Mouse (Mus musculus): ENCODE measurements around the gene Fam234a. TPM values are rescaled to one million over a fixed set of nuclear protein-coding genes. Genes with fewer than 3 reads are reported as not detected.

The Fam234a gene
- 53.1 and 55.6 TPM in 2 replicates for total RNA-seq (2014; rRNA removed; ENCODE audit: low replicate concordance)
- polyA plus RNA-seq (2015; fragmentation: Nextera tagmentation; extraction: Ambion mirVana), result 50.8 and 55.7 TPM in 2 replicates

DNA sequence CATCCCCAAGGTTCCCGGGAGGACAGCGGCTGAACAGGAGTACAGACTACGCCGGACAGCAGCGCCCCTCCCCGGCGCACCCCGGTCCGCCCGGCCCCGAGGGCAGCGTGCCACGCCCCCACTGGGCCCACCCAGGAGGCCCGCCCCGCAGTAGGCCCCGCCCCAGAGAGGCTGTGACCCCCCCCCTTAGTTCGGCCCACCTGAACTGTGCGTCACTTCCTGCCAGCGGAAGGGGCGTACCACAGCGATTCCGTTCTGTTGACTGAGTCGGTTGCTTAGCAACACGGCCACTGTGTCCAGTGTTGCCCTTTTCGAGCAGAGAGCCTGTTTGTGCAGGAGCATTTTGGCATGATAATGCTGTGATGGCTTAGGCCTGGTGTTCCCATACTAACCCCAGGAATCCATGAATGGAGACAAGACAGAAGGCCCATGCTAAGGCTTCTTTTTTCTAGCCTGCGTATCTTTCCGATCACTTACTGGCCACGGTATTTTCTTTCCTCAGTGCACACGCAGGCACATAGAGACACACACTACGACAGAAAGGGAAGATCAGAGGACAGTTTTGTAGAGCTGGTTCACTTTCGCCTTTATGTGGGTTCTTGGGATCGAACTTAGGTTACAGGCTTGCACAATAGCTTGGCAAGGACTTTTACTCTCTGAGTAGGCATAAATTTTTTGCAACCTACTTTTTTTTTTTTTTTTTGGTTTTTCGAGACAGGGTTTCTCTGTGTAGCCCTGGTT lies at the start of gene Fam234a:
TSS of gene Fam234a (minus strand) at position 142 of the 741 bp plus-strand sequence.
- peak within 1 kb of the TSS; percentile 58 for H3K4me3 ChIP-seq (ENCODE audit: low read depth, low read length)
- peak; percentile 98 for DNase-seq (ENCODE audit: low spot score)
- TF ChIP-seq EP300 (IDR thresholded peaks at IDR 0.05; ENCODE audit: low read depth), result no peak
- TF ChIP-seq CTCF (IDR thresholded peaks at IDR 0.05; ENCODE audit: low read depth), result 0 out of 2 replicates have a peak, but pooled peaks have one; percentile 23
- peak within 1 kb of the TSS; percentile 39 for H3K9ac ChIP-seq (replicated peaks; ENCODE audit: low read depth, low read length)
- H3K27ac ChIP-seq (ENCODE audit: low read depth), result peak within 1 kb of the TSS; percentile 85
- no peaks in the 10 kb centered on the region for H3K36me3 ChIP-seq (replicated peaks; ENCODE audit: control insufficient read depth, insufficient read depth, low read length)
- H3K4me2 ChIP-seq (ENCODE audit: low read depth, low read length), result peak within 1 kb of the TSS; percentile 63
- WGBS, result 8% methylated on average over 24 of the region's 33 CpGs
- H3K9me3 ChIP-seq (replicated peaks; ENCODE audit: control insufficient read depth, low read length), result no peaks in the 10 kb centered on the region
- ATAC-seq (ENCODE audit: insufficient read depth, low read depth), result peak; percentile 97
- no peaks in the 10 kb centered on the region for H3K27me3 ChIP-seq (ENCODE audit: control insufficient read depth, insufficient read depth, low read length)
- peaks cover 13% of the 10 kb centered on the region for H3K4me1 ChIP-seq (ENCODE audit: control insufficient read depth, insufficient read depth)

DNA sequence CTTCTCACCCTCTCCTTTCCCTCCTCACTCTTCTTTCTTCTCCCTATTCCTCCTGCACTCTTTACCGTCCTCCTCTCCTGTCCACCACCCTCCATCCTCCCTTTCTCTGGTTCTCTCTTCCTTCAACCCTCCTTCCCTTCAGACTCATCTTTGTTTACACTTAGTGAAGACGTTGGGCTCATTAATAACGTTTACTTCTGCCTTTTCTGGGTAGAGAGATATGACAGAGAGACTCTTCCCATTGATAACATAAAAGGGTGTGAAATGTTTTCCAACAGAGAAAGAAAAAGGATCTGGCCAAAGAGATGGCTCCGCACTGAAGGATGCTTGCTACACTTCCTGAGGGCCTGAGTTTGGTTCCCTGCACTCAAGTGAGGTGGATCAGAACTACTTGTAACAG lies 45.4 kb upstream of the Fam234a start:
- Histone ChIP-seq H3K4me1 (ENCODE audit: control insufficient read depth, insufficient read depth) (no peaks in the 10 kb centered on the region), H3K4me2 (ENCODE audit: low read depth, low read length) (no peak overlapping the region), H3K27me3 (ENCODE audit: control insufficient read depth, insufficient read depth, low read length) (no peaks in the 10 kb centered on the region), H3K27ac (ENCODE audit: low read depth) (no peak overlapping the region), H3K9ac (replicated peaks; ENCODE audit: low read depth, low read length) (no peak overlapping the region), H3K36me3 (replicated peaks; ENCODE audit: control insufficient read depth, insufficient read depth, low read length) (peaks cover 34% of the 10 kb centered on the region), H3K9me3 (replicated peaks; ENCODE audit: control insufficient read depth, low read length) (0 out of 2 replicates have a peak, but pooled peaks cover 7% of the 10 kb centered on the region), H3K4me3 (ENCODE audit: low read depth, low read length) (no peak overlapping the region)
- DNase-seq (ENCODE audit: low spot score), result no peak
- WGBS, result 80% methylated on average over 4 of the region's 4 CpGs
- no peak for ATAC-seq (ENCODE audit: insufficient read depth, low read depth)
- TF ChIP-seq CTCF (IDR thresholded peaks at IDR 0.05; ENCODE audit: low read depth) (no peak), EP300 (IDR thresholded peaks at IDR 0.05; ENCODE audit: low read depth) (no peak)

GRCm38 (mm10) chr17:26286199-26286955 lies 42.3 kb upstream of the Fam234a start:
- H3K27me3 ChIP-seq (ENCODE audit: control insufficient read depth, insufficient read depth, low read length), result no peaks in the 10 kb centered on the region

DNA sequence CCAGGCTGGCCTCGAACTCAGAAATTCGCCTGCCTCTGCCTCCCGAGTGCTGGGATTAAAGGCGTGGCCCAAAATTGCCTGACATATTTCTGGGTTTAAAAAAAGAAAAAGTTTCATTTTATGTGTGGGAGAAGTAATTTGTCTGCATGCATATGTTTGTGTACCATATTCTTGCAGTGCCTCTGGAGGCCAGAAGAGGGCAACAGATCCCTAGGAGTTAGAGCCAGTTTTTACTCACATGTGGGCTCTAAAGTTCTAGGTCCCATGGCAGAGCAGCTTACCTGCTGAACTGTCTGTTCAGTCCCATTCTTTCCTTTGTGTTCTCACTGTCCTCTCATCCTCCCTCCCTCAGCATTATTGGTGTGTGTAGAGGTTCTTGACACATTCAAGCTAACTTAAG lies 32.7 kb upstream of the Fam234a start:
- H3K9me3 ChIP-seq (replicated peaks; ENCODE audit: control insufficient read depth, low read length), result no peaks in the 10 kb centered on the region
- ATAC-seq (ENCODE audit: insufficient read depth, low read depth) (no peak), DNase-seq (ENCODE audit: low spot score) (no peak)
- no peak overlapping the region for H3K4me2 ChIP-seq (ENCODE audit: low read depth, low read length)
- no peak overlapping the region for H3K4me3 ChIP-seq (ENCODE audit: low read depth, low read length)
- TF ChIP-seq EP300 (IDR thresholded peaks at IDR 0.05; ENCODE audit: low read depth) (no peak), CTCF (IDR thresholded peaks at IDR 0.05; ENCODE audit: low read depth) (peak; percentile 58)
- no peaks in the 10 kb centered on the region for H3K27me3 ChIP-seq (ENCODE audit: control insufficient read depth, insufficient read depth, low read length)
- H3K4me1 ChIP-seq (ENCODE audit: control insufficient read depth, insufficient read depth), result no peaks in the 10 kb centered on the region
- peaks cover 77% of the 10 kb centered on the region for H3K36me3 ChIP-seq (replicated peaks; ENCODE audit: control insufficient read depth, insufficient read depth, low read length)
- H3K27ac ChIP-seq (ENCODE audit: low read depth), result no peak overlapping the region
- 86% methylated on average over 4 of the region's 4 CpGs for WGBS
- no peak overlapping the region for H3K9ac ChIP-seq (replicated peaks; ENCODE audit: low read depth, low read length)

More at GRCm38 (mm10) chr17:26286199-26286955, 42.3 kb upstream of the Fam234a start:
- Histone ChIP-seq H3K4me1 (ENCODE audit: control insufficient read depth, insufficient read depth) (no peaks in the 10 kb centered on the region), H3K27ac (ENCODE audit: low read depth) (no peak overlapping the region), H3K36me3 (replicated peaks; ENCODE audit: control insufficient read depth, insufficient read depth, low read length) (peaks cover 65% of the 10 kb centered on the region), H3K4me3 (ENCODE audit: low read depth, low read length) (no peak overlapping the region), H3K4me2 (ENCODE audit: low read depth, low read length) (no peak overlapping the region), H3K9ac (replicated peaks; ENCODE audit: low read depth, low read length) (no peak overlapping the region), H3K9me3 (replicated peaks; ENCODE audit: control insufficient read depth, low read length) (0 out of 2 replicates have a peak, but pooled peaks cover 1% of the 10 kb centered on the region)
- DNase-seq (ENCODE audit: low spot score) (no peak), ATAC-seq (ENCODE audit: insufficient read depth, low read depth) (no peak)
- TF ChIP-seq EP300 (IDR thresholded peaks at IDR 0.05; ENCODE audit: low read depth) (no peak), CTCF (IDR thresholded peaks at IDR 0.05; ENCODE audit: low read depth) (no peak)
- WGBS, result 82% methylated on average over 8 of the region's 8 CpGs

DNA sequence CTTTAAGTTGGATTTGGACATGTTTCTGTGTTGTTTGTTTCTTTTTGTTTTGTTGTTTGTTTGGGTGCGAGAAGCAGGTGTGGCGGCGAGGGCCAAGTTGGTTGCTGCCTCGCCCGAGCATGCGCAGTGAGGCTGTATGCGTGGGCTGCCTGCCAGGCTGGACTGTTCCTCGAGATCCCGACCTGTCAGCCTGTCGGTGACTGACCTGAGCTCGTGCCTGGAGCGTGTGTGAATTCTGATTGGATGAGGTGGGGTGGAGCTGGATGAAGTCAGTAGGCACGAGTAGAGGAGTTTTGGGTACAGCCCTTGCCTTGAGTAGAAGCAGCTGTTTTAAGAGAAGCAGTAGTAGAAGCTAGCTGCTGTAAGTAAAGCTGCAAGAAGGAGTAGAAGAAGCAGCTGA lies 31.9 kb upstream of the Fam234a start:
- peaks cover 76% of the 10 kb centered on the region for H3K36me3 ChIP-seq (replicated peaks; ENCODE audit: control insufficient read depth, insufficient read depth, low read length)
- no peaks in the 10 kb centered on the region for H3K4me1 ChIP-seq (ENCODE audit: control insufficient read depth, insufficient read depth)
- no peak overlapping the region for H3K4me2 ChIP-seq (ENCODE audit: low read depth, low read length)
- ATAC-seq (ENCODE audit: insufficient read depth, low read depth) (no peak), DNase-seq (ENCODE audit: low spot score) (no peak)
- no peak overlapping the region for H3K4me3 ChIP-seq (ENCODE audit: low read depth, low read length)
- no peaks in the 10 kb centered on the region for H3K27me3 ChIP-seq (ENCODE audit: control insufficient read depth, insufficient read depth, low read length)
- no peak for TF ChIP-seq EP300 (IDR thresholded peaks at IDR 0.05; ENCODE audit: low read depth)
- no peak for TF ChIP-seq CTCF (IDR thresholded peaks at IDR 0.05; ENCODE audit: low read depth)
- no peak overlapping the region for H3K9ac ChIP-seq (replicated peaks; ENCODE audit: low read depth, low read length)
- H3K9me3 ChIP-seq (replicated peaks; ENCODE audit: control insufficient read depth, low read length), result no peaks in the 10 kb centered on the region
- no peak overlapping the region for H3K27ac ChIP-seq (ENCODE audit: low read depth)
- 74% methylated on average over 13 of the region's 13 CpGs for WGBS
